Mouse (Mus musculus) thymus, adult 2 months (tissue): Measurements from ENCODE around the gene Ccl27a. TPM values are rescaled to one million over a fixed set of nuclear protein-coding genes. Genes with fewer than 3 reads are reported as not detected.
A peak's percentile ranks its signal among the peaks of the same experiment; 100 is the strongest.
"Not testable (repeated sequence)": the region's sequence is repeated elsewhere in the genome, so short reads cannot be mapped to it uniquely, and the experiment has no call there.

ENCODE experiments used
- DNase-seq: peaks from one replicate; pipeline ENCODE4 v3.0.0; 2021
- H3K27ac ChIP-seq: fragments of 200-500 bp; 2 replicates; pipeline ENCODE4 v1.5.1; 2012; ENCODE audit warnings: low read length, control low read depth; ENCODE audit not compliant: control insufficient read depth, insufficient read depth
- H3K27me3 ChIP-seq: fragments of 200-500 bp; 2 replicates; pipeline ENCODE4 v1.6.1; 2012; ENCODE audit warnings: mild to moderate bottlenecking, low read length, moderate library complexity, mixed read lengths; ENCODE audit not compliant: control insufficient read depth, insufficient read depth
- H3K36me3 ChIP-seq: fragments of 200-500 bp; 2 replicates; pipeline ENCODE4 v1.6.1; 2012; ENCODE audit warnings: mild to moderate bottlenecking, low read length, moderate library complexity; ENCODE audit not compliant: control insufficient read depth, insufficient read depth
- H3K4me1 ChIP-seq: fragments of 200-500 bp; replicated peaks from 2 replicates; pipeline ENCODE4 v1.6.1; 2012; ENCODE audit warnings: low read length; ENCODE audit not compliant: control insufficient read depth, insufficient read depth
- H3K4me3 ChIP-seq: fragments of 200-500 bp; 2 replicates; pipeline ENCODE4 v1.5.1; 2012; ENCODE audit warnings: mild to moderate bottlenecking, low read length, control low read depth, moderate library complexity; ENCODE audit not compliant: control insufficient read depth, insufficient read depth
- CTCF ChIP-seq: fragments of 200-500 bp; IDR thresholded peaks from 2 replicates; pipeline ENCODE4 v1.5.1; 2012; ENCODE audit warnings: mild to moderate bottlenecking, control low read depth, low read length, moderate library complexity, borderline replicate concordance; ENCODE audit not compliant: control insufficient read depth, poor library complexity, insufficient read depth; ENCODE audit errors: extremely low read depth
- POLR2A ChIP-seq: fragments of 200-500 bp; IDR thresholded peaks from 2 replicates; pipeline ENCODE4 v1.6.1; 2012; ENCODE audit warnings: mild to moderate bottlenecking, low read length, control low read depth, moderate library complexity; ENCODE audit not compliant: control insufficient read depth, poor library complexity, insufficient read depth; ENCODE audit errors: extremely low read depth
- WGBS: fragments of 180-500 bp; shearing (Covaris S2); methylation state at CpG from one replicate; pipeline ENCODE4 v1.1.7; 2018; 5-methylcytosine and 5-hydroxymethylcytosine counted together
- polyA plus RNA-seq: library from polyadenylated mRNA; depleted of rRNA; stranded (reverse); fragments of >200 nt; gene quantifications from 2 replicates; pipeline ENCODE4 v1.2.3, GENCODE M21; 2012

Ccl27a gene
- polyA plus RNA-seq, 1 experiment: 97.4 TPM

GRCm38 (mm10) chr4:41762688-41763114 is 11.3 kb downstream of the Ccl27a start:
- DNase-seq, H3K4me3 ChIP-seq, H3K27ac ChIP-seq, H3K27me3 ChIP-seq, H3K36me3 ChIP-seq: not testable (repeated sequence)
- 91% methylated on average over 8 of the region's 8 CpGs for WGBS
- H3K4me1 ChIP-seq: peaks cover 12% of the 10 kb centered on the region

DNA sequence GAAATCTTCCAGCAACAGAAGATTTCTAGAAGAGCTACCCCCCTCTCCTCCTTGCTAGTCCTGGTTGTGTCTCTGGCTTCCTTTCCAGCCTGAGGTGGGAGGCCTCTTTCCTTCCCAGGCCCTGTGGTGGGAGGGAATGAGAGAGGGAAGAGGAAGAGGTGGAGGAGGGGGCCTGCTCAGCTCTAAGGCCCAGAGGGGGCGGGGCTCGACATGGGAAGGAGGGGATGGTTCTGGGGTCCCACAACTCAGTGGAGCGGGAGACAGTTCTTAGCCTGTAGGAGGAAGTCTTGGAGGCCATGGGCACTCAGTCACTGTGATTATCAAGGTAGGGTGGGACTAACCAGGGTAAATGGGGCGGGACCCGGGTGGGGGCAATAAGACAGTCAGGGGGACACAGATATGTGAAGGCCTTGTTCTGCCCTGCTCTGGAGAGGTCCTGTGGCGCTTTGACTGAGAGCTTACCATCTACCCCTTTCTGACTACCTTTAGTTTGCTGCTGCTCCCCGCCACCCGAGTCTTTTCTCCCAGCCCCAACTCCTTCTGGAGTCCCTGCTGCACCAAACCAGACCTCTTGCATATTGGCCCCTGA is 11.9 kb downstream of the Ccl27a start:
- no peak for DNase-seq
- WGBS: 90% methylated on average over 8 of the region's 8 CpGs
- H3K27me3 ChIP-seq: no peaks in the 10 kb centered on the region
- H3K4me1 ChIP-seq: peaks cover 12% of the 10 kb centered on the region
- H3K27ac ChIP-seq: no peak overlapping the region
- peaks cover 6% of the 10 kb centered on the region for H3K36me3 ChIP-seq
- TF ChIP-seq POLR2A (no peak), CTCF (no peak)
- H3K4me3 ChIP-seq: no peak overlapping the region

DNA sequence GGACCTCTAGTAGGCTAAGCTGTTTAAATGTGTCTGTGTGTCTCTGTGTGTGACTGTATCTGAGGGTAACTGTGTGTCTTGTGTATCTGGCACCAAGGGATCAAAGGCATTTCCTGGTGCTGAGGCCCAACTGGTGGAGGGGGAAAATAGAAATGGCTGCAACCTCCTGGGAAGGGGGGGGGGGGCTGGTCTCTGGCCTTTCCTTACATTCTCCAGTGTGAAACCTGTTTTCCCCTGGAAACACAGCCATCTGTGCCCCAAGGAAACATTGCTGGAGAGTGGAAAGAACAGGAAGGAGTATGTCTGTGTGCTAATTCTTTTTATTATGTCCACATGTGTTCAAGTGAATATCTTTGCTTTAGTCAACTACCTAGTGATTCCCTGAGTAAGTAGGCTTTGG is 12.4 kb downstream of the Ccl27a start:
- Histone ChIP-seq H3K36me3 (peaks cover 6% of the 10 kb centered on the region), H3K27me3 (no peaks in the 10 kb centered on the region), H3K4me3 (no peak overlapping the region), H3K4me1 (peaks cover 12% of the 10 kb centered on the region), H3K27ac (no peak overlapping the region)
- no peak for DNase-seq
- TF ChIP-seq POLR2A (no peak), CTCF (no peak)

DNA sequence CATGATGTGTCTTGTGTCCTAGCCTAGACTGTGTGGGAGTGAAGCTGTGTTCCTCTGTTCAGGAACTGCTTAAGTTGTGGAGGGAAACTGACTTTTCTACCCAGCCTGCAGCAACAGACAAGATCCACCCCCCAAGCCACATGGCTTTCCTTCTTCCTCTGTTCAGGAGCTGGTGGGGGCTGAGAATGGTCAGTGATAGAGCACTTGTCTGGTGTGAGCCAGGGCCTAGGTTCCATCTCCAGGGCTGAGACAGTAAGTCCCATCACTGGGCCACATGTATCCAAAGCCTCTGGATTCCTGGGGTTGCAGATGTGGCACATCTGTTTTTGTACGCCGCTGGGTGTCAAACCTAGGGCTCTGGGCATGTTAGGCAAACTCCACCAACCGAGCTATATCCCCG is 13.1 kb downstream of the Ccl27a start:
- WGBS: 89% methylated on average over 4 of the region's 4 CpGs
- H3K4me3 ChIP-seq: no peak overlapping the region

GRCm38 (mm10) chr4:41760288-41760721 is 13.7 kb downstream of the Ccl27a start:
- 14% methylated on average over 15 of the region's 15 CpGs for WGBS
- Histone ChIP-seq H3K4me1 (peaks cover 17% of the 10 kb centered on the region), H3K27ac (peak overlapping the region; percentile 33; the same call in 1 of the 2 replicates), H3K27me3 (no peaks in the 10 kb centered on the region), H3K36me3 (peaks cover 6% of the 10 kb centered on the region), H3K4me3 (no peak overlapping the region)
- peak; percentile 56 for DNase-seq
- TF ChIP-seq POLR2A (no peak), CTCF (peak; percentile 46; the same call in 1 of the 2 replicates)

More for the DNA sequence above, 13.1 kb downstream of the Ccl27a start:
- Histone ChIP-seq H3K4me1 (peaks cover 17% of the 10 kb centered on the region), H3K27ac (peak overlapping the region; percentile 35; the same call in 1 of the 2 replicates), H3K27me3 (no peaks in the 10 kb centered on the region), H3K36me3 (peaks cover 6% of the 10 kb centered on the region)
- TF ChIP-seq POLR2A: no peak
- DNase-seq: no peak

GRCm38 (mm10) chr4:41759656-41760287 is 14.3 kb downstream of the Ccl27a start:
- peaks cover 21% of the 10 kb centered on the region for H3K4me1 ChIP-seq
- H3K36me3 ChIP-seq: peaks cover 6% of the 10 kb centered on the region
- TF ChIP-seq POLR2A (no peak), CTCF (no peak)
- 79% methylated on average over 6 of the region's 6 CpGs for WGBS
- no peak for DNase-seq
- H3K27ac ChIP-seq: no peak overlapping the region
- no peak overlapping the region for H3K4me3 ChIP-seq
- H3K27me3 ChIP-seq: no peaks in the 10 kb centered on the region

GRCm38 (mm10) chr4:41759206-41759605 is 14.8 kb downstream of the Ccl27a start:
- Histone ChIP-seq H3K4me1 (peaks cover 23% of the 10 kb centered on the region), H3K4me3 (no peak overlapping the region), H3K36me3 (peaks cover 6% of the 10 kb centered on the region), H3K27me3 (no peaks in the 10 kb centered on the region), H3K27ac (no peak overlapping the region; the same call in 1 of the 2 replicates)
- 64% methylated on average over 9 of the region's 9 CpGs for WGBS
- no peak for DNase-seq
- no peak for TF ChIP-seq POLR2A
- no peak for TF ChIP-seq CTCF
